Mouse (Mus musculus): ENCODE results near the gene Rp9.

GRCm38 (mm10) chr9:22423507-22423906 lies 46.0 kb downstream of the Rp9 start:
- TF ChIP-seq CTCF (IDR thresholded peaks at IDR 0.05; ENCODE audit: insufficient read depth, low read length) (no peak), POLR2A (IDR thresholded peaks at IDR 0.05; ENCODE audit: borderline replicate concordance, extremely low read depth, low read depth, low read length) (no peak)

Measured in lung, adult 2 months (tissue).